Mouse (Mus musculus) megakaryocyte progenitor cell, adult 5-6 weeks (primary cell): ENCODE measurements around the gene Tbc1d8. TPM values are rescaled to one million over a fixed set of nuclear protein-coding genes. Genes with fewer than 3 reads are reported as not detected.

Experiments
- ATAC-seq: replicated peaks from 2 replicates; pipeline ENCODE4 v1.8.0; 2016; ENCODE audit warnings: mild to moderate bottlenecking, moderate TSS enrichment, inconsistent platforms; ENCODE audit not compliant: poor library complexity
- total RNA-seq, 2 experiments: library from RNA; stranded (forward) in 1 of 2; stranded (reverse) in 1 of 2; fragments of 157-497, 149-512 nt in 1 of 2; fragments of 200-1000 nt in 1 of 2; gene quantifications; 2 replicates each; pipeline versions ENCODE4 v1.2.3 to v1.2.4; 2015 to 2017

The Tbc1d8 gene
- total RNA-seq, 2 experiments from 2014 or later: 15.9 to 27.7 TPM

- no peak for ATAC-seq
Measured at GRCm38 (mm10) chr1:39325228-39325627, 153.3 kb downstream of the Tbc1d8 start.

GRCm38 (mm10) chr1:39321954-39322353, 156.6 kb downstream of the Tbc1d8 start:
- no peak for ATAC-seq

Other genes with a start within 250 kb of the Tbc1d8 start
- gene Rpl31, start 110.9 kb downstream of the Tbc1d8 start, total RNA-seq (2015): 2,167 and 2,499 TPM in 2 replicates
- 497 and 660 TPM in 2 replicates for gene Rpl31, start 110.9 kb downstream of the Tbc1d8 start, total RNA-seq (2017)
- gene Cnot11, start 56.2 kb upstream of the Tbc1d8 start, total RNA-seq (2015): 24.4 and 32.5 TPM in 2 replicates
- gene Cnot11, start 56.2 kb upstream of the Tbc1d8 start, total RNA-seq (2017): 25.4 and 29.1 TPM in 2 replicates
- gene Rnf149, start 98.7 kb upstream of the Tbc1d8 start, total RNA-seq (2015): 22.3 and 27.5 TPM in 2 replicates
- gene Rnf149, start 98.7 kb upstream of the Tbc1d8 start, total RNA-seq (2017): 32.7 and 35.9 TPM in 2 replicates
- not detected in 2 replicates for gene Creg2, start 172.7 kb upstream of the Tbc1d8 start, total RNA-seq (2015)
- gene Creg2, start 172.7 kb upstream of the Tbc1d8 start, total RNA-seq (2017): not detected in 2 replicates
- gene Rfx8, start 242.2 kb upstream of the Tbc1d8 start, total RNA-seq (2015): 0.10 and 0.59 TPM in 2 replicates
- 0.34 and 0.62 TPM in 2 replicates for gene Rfx8, start 242.2 kb upstream of the Tbc1d8 start, total RNA-seq (2017)